Mouse (Mus musculus): ENCODE measurements around the gene Fam221b.

Gene Fam221b

DNA sequence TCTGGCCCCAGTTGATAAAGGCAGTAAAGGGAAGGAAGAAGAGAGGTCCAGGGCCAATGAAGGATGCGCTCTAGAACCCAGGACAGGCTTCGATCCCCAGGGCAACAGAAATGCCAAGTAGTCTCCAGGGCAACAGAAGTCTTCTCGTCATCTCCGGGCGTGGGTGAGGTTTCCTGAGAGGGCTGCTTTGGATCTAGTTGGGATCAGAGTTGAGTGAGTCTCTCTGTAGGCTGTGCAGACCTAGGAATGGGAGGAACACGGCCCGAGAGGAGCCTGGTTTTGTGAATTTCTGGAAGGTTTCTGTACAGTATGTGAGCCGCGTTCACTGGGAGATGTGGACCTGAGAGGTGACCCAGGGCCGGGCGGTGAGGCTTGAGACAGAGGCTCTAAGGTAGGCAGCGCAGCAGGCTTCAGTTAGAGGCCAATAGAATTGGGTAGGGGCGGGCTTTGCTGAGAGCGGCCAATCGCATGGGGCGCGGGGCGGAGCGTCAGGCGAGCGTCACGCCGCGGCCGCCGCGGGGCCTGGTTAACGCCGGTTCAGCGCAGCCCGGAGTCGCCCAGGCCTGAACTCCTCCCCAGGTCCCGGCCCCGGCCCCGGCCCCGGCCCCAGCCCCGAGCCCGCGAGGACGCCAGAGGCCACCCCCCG lies at the start of gene Fam221b, which contains the start of gene Tmem8b:
TSS of gene Fam221b (minus strand) at position 364 of the 646 bp plus-strand sequence.
TSS of gene Tmem8b (plus strand) at position 190 of the 646 bp plus-strand sequence.
- DNase-seq (ENCODE audit: low spot score) = peak; percentile 77

DNA sequence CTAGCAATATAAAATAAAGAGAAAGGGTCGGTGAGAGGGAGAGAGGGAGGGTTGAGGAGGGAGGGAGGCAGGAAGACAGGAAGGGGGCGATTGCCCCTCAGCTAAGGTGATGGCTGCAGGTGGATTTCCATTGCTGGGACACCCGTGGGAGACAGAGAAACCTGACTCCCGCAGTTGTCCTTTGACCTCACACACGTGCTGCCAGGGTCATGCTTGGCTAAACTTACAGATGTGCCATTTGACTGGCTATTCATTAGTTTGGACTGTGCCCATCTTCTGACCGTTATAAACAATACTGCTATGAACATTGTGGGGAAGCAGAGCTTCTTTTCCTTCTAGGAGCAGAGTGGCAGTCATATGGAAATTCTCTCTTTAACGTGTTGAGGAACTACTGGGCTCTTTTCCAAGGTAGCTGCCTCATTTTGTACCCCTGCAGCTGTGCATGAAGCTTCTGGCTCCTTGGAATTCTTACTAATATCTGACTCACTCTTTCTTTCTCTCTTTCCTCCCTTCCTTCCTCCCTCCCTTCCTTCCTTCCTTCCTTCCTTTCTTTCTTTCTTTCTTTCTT lies 44.8 kb upstream of the Fam221b start:
- DNase-seq (ENCODE audit: low spot score) = no peak

DNA sequence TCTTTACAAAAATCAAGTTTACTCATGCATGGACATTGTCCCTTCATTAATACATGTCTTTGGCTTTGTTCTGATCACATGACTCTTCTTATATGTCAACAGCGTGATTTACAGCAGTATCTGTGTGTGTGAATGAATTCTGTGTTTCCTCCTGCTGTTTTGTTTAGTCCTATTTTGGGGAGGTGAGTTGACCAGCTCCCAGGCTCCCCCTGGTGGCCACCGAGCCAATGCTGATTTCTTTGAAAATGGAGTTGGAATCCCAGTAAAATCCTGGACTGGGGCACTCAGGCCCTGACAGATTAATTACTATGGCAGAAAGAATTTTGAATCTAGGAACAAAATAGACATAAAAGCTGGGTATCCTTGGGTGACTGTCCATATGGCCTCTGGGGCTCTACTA lies 42.9 kb upstream of the Fam221b start:
- DNase-seq (ENCODE audit: low spot score) = peak; percentile 40

DNA sequence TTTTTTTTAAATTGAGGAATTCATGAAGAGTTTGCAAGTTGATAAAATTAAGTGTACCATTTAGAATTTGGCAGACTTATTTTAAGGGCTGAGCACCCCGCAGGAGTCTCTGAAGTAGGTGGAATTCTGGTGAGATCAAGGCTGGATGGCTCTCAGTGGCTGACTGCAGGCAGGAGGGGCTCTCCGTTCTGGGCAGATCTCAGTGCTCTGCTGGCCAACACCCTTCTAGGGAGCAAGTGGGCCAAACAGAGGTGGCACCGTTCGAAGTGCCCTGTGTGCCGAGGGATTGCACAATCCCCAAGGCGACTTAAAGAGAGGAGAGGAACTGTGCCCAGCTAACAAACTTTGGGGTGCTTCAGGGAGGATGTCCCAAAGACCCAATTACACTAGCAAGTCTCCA lies 40.9 kb upstream of the Fam221b start, which contains the start of gene Olfr71:
TSS of gene Olfr71 (minus strand) at position 387 of the 400 bp plus-strand sequence.
- no peak for DNase-seq (ENCODE audit: low spot score)

DNA sequence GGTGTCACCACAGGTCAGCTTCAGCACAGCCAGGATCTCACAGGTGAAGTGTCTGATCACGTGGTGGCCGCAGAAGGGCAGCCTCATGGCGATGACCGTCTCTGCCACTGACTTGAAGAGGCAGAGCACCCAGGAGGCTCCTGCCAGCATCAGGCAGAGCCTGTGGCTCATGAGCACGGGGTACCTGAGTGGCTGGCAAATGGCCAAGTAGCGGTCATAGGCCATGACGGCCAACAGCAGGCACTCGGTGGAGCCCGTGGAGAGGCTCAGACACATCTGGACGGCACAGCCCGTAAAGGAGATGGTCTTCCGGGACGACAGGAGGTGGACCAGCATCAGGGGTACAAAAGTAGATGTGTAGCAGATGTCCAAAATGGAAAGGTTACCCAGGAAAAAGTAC lies 37.0 kb upstream of the Fam221b start:
- DNase-seq (ENCODE audit: low spot score) = no peak

DNA sequence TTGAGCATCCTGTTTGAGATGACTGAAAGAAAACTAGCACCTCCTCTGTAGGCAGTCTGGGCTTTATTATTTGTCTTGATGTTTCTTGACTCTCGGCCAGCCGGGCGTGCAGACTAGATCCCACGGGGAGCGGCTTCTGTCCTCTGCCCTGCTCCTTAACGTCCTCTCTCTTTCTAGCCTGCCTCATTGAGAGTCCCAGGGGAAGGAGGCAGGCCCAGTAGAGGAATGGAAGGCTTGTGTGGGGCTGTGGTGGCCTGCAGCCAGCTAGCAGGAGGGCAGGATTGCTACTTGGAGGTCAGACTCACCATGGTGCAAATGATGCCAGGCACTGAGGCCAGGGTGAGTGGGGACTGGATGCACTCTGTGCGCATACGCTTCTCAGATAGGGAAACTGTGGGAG lies 34.9 kb upstream of the Fam221b start:
- DNase-seq (ENCODE audit: low spot score) = no peak

DNA sequence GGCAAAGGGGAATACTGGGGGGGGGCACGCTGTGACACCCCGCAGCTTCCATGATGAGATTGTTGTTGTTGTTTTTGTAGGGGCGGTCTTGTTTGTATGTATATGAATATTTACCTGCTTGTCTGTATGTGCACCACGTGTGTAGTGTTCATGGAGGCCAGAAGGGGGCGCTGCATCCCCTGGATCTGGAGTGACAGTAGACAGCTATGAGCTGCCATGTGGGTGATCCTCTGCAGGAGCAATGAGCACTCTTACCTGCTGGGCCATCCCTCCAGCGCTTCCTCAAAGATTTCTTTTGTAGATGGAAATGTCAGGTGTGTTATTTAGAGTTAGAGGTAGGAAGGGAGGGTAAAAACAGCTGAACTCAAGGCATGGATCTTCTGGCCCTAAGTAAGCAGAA lies 34.5 kb upstream of the Fam221b start:
- no peak for DNase-seq (ENCODE audit: low spot score)

DNA sequence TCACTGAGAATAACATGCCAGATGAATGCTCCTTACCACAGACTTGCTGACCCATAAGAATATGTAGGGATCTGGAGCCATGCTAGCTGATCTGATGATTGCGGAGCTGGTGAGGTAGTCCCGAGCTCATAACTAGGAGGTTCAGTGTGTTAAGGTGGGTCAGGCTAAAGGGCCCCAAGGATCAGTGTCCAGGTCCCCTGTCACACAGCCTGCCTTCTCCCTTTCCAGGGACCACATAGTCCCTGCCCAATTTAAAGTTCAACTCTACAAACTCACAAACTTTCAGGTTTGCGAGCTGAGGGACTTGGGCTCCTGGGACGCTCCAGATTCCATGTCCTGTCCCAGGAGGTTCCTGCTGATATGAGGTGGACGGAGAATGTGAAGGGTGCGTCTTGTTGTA lies 31.8 kb upstream of the Fam221b start, which contains the start of gene Olfr70:
TSS of gene Olfr70 (minus strand) at position 101 of the 400 bp plus-strand sequence.
- DNase-seq (ENCODE audit: low spot score) = no peak

DNA sequence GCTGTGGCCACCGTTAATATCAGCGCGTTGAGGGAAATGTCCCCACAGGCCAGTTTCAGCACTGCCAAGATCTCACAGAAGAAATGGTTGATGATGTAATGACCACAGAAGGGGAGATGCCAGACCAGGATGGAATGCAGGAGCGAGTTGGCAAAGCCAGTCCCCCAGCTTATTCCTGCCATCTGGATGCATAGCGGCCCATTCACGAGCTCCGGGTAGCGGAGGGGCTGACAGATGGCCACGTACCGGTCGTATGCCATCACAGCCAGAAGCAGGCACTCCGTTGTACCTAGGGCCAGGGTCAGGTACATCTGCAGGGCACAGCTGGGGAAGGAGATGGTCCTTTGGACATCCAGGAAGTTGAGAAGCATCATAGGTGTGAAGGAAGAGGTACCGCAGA lies 27.6 kb upstream of the Fam221b start:
- no peak for DNase-seq (ENCODE audit: low spot score)

DNA sequence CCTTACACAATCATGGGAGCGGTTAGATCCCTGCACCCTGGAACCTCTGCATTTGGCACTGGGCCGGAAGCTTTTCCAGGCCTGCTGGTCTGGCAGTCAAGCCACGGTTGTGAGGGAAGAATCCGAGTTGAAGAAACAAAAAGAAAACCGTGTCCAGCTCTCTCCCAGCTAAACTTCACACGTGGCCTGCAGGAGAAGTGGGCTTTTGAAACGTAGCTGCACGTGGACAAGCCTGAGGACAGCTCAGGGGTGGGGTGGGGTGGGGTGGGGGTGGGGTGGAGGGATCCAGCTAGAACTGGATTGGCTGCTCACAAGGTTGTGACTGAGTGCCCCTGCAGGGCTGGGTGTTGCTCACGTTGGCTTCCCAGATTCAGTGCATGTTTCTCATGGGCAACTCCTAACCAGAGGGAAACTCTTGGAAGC lies 26.3 kb upstream of the Fam221b start:
- DNase-seq (ENCODE audit: low spot score) = no peak

DNA sequence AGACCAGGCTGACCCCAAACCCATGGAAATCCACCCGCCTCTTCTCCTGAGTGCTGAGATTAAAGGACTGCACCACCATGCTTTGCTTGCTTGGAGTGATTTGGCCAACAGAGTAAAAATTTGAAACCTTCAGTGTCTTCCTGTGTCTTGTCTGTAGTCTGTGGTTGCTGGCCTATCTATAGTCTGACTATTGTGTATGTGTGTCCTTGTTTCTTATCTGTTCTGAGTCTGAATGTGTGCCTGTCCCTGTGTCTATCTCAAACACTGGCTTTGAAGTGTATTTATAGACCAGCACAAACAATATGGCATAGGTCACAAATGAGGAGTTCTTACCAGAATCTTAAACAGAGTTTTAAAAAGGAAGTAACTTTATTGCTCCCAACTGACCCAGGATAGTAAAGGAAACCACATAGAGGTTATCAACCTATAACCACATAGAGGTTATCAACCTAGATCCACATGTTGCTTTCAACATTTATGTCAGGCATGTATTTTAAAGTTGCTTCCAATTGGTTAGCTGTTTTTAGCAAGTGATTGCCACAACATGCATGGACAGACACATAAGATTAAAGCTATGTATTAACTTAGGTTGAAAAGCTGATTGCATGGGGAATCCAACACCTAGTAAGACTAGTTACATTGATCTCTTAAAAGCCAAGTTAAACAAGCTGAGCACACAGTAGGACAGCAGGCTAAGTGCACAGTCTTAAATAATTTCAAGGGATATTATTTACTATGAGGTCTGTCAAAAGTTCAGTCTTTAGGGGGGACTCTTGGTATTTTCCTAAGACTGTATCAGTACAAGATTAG lies 25.7 kb upstream of the Fam221b start:
- DNase-seq (ENCODE audit: low spot score) = no peak

DNA sequence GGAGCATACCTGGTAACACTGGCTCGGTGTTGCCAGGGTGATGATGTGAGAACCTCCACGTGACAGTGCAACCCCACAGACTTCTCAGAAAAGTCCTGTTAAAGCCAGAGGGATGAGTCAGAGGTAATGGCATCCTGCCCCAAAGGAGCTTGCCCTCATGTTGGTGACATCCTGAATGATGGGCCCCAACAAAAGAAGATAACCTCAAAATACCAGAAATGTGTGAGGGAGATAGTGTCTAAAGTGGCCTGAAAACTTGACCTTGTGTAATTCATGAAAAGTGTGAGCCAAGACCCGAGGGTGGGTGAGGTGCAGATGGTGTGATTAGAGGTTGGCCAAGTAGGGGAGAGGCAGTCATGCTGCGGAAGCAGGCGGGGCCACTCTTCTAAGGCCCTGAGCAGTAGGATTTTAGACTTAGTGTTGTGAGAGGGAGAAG lies 24.9 kb upstream of the Fam221b start:
- DNase-seq (ENCODE audit: low spot score) = no peak

DNA sequence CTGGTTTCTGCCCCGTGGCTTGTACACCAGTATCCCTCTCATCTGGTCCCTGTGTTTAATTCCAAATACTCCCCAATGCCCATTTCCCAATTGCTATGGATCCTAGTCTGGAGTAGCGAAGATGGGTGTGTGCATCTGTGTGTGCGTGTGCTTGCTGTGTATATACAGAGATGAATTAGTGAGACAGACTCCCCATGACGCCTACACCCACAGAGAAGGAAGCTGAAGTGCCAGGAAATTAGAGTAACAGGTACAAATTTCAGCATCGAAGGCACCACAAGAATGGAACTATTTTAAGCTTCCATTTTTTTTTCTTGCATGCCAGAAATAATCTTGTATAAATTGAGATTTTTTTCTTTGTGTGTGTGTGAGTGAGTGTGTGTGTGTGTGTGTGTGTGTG lies 22.1 kb upstream of the Fam221b start:
- DNase-seq (ENCODE audit: low spot score) = no peak

DNA sequence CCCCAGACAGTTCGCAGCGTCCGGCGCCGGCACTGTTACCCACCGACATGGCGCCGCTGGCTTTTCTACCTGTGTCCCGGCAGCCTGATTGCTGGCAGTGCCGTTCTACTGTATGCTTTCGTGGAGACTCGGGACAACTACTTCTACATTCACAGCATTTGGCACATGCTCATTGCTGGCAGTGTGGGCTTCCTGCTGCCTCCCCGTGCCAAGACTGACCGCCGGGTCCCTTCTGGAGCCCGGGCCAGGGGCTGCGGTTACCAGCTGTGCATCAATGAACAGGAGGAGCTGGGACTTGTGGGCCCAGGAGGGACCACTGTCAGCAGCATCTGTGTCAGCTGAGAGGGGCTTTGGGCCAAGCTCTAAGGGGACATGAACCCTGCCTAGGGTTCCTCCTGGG lies 21.1 kb upstream of the Fam221b start:
- no peak for DNase-seq (ENCODE audit: low spot score)

DNA sequence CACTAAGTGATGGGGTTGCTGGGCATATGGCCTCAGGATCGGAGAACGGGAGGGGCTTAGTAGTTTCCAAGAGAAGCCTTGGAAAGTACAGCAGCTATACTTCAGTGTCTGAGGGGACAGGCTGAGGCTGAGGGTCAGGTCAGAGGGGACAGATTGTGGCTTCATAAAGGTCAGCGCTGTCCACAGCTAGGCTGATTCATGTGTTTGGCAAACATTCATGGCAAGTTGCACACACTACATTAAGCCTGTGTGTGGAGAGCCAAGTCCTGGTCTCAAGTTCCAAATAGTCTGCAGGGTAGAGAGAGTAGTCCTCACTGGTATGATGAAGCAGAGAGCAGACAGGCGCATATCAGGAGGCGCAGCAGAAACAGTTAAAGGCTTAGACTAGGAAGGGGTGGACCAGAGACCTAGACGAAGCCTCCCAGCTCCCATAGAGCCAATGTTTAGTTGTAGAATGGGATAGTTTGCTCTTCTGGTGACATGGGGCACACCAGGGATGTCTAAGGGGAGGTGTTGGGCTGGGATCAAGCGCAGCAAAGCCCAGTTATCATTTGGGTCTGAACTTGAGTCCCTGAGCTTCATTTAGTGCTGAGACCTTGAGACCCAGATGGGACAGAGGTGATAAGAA lies 10.6 kb upstream of the Fam221b start:
- DNase-seq (ENCODE audit: low spot score) = no peak

DNA sequence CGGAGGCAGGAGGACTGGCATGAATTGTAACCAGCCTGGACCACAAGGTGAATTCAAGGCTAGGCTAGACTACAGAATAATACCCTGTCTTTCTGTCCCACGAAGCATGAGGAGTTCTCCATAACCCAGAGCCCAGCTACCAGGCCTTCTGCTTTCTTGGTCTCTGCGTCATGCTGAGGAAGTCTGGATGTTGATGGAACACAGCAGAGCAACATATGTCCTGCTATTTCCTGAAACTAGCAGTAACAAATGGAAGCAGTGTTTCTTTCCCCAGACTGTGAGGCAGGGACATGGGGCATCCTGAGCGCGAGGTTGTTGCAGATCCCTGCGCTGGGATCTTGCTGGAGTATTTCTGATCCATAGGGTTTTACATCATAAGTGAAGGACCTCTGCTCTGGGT lies 9.6 kb upstream of the Fam221b start:
- DNase-seq (ENCODE audit: low spot score) = no peak

DNA sequence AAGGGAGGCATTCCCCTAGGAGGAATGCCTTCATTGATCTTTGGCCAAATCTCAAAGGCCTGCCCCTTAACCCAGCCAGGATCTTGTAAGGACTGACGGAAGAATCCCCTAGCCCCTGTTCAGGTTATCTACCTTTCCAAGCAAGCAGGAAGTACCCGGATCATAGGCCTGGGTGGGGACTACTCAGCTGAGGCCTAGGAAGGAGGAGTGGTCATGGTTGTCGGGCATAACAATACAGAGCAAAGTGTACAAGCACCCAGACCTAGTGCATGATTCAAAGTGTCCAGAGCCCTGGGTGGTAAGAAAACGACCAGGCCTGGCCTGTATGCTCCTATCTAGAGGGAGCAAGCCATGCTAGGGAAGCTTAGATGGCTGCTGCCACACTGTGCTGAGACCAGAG lies 6.7 kb upstream of the Fam221b start:
- DNase-seq (ENCODE audit: low spot score) = no peak

DNA sequence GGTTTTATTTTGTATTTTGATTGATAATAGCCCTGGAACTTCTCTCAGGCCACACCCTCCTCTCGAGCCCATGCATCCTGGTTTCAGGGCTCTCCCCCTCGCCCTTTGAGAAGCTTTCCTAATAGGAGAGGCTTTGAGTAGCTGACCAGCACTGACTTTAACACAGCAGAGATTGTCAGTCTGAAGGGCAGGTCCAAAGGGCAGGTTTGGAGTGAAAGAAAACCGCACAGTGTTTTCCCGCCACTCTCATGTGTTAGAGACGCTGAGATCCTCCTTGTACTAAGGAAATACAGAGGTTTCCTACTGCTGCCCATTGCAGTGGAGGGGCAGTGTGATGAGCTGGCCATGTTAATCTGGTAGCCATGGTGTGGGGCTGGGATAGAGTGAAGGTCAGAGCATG lies 6.0 kb upstream of the Fam221b start:
- no peak for DNase-seq (ENCODE audit: low spot score)

DNA sequence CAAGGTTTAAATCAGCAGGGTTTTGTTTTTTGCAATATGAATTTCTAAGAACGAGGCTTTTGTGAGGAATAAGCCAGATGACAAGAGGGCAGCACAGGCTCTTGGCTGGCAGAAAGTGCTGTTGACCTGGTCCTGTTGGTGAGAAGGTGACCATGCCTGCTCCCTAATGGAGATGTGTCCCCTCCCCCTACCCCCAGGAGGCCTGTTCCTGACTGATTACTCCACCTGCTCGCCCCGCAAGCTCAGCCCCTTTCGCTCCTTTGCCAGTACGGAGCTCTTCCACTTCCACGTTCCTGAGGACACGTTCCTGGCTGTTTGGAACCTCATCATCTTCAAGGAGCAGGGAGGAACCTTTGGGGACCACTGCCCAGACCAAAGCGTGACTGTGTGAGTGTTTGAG lies 4.8 kb upstream of the Fam221b start:
- no peak for DNase-seq (ENCODE audit: low spot score)

DNA sequence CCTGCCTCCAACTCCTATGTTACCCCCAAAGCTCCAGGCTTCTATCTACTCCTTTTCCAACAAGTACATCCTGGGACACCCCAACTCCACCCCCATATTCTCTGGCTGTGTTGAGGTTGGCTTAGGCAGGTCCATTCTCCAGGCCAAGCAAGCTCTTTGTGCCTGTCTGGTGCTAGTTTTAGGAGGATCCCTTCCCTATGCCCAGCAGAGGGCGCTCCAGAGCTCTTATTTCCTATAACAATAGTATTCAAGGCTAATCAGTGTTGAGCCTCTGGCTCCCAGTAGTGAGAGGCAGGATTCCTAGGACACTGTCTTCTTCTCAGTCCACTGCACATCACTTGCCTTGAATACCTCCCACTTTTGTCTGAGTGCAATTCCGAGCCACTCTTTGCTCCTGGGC lies 3.1 kb upstream of the Fam221b start:
- DNase-seq (ENCODE audit: low spot score) = peak; percentile 75

DNA sequence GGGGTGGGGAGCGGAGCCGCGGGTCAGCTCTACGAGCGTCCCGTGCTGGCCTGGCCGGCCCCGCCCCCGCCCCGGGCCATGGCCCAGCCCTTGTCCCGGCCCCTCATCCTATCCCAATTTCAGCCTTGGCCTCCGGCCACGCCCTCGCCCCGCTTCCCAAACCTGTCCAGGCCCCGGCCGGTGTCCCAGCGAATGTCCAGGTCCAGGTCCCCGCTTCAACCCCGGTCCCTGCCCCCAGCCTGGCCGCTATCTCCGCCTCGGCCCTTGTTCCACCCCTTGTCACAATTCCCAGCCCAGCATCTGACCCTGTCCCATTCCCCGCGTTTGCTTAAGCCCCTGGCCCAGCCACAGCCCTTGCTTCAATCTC lies 466 bp upstream of the Fam221b start:
- peak; percentile 42 for DNase-seq (ENCODE audit: low spot score)

DNA sequence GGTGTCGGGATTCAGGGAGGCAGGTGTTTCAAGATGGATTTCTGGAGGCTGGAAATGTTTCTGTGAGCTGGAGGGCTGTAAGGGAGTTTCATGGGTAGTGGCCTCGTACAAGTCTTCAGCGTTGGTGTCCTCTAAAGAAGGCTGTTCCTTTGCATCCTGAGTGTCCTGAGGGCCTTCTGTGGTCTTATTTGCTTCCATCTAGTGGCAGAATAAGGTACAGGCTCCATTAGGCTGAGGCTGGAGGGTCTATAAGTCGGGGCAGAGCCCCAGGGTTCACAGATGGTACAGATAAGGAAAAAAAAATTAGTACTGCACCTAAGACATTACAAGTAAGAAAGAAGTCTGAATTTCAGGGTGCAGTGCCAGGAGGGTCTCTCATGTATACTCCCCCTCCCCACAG lies 2.5 kb downstream of the Fam221b start:
- no peak for DNase-seq (ENCODE audit: low spot score)

DNA sequence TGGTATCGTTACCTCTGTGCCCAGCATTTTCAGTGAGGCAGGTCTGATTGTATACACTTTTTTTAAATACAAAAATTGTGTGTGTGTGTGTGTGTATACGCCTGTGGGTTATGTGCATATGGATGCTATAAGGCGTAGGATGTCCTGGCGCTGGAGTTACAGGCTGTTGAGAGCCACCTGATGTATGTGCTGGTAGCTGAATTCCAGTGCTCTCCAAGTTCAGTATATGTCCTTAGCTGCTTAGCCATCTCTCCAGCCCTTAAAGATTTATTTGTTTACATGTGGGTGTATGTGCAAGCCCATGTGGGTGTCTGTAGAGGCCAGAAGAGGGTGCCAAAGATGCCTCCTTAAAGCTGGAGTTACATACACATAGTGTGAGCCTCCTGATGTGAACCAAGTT lies 11.8 kb downstream of the Fam221b start:
- DNase-seq (ENCODE audit: low spot score) = no peak

All from MN1 (cell line).